Mouse (Mus musculus) forebrain, embryonic 16.5 days (tissue): ENCODE measurements at regions not wholly inside any gene's neighbourhood (a gene's known extent, or its start where the extent isn't known, plus 50 kb on each side); places are given as distances from the start of the nearest gene placed in this dataset.

Experiments used
- ATAC-seq: fragments of 200-750 bp; cut with Nextera tagmentation; 2 replicates; pipeline ENCODE4 v1.8.0; 2017; ENCODE audit warnings: mild to moderate bottlenecking, moderate library complexity
- H3K27ac ChIP-seq: fragments of 300-500 bp; sonication (generic); 2 replicates; pipeline ENCODE4 v1.5.1; 2014; ENCODE audit warnings: low read length, control low read depth
- H3K27me3 ChIP-seq: fragments of 300-500 bp; sonication (generic); replicated peaks from 2 replicates; pipeline ENCODE4 v1.6.1; 2014; ENCODE audit warnings: low read length; ENCODE audit not compliant: control insufficient read depth, insufficient read depth
- H3K36me3 ChIP-seq: fragments of 300-500 bp; sonication (generic); 2 replicates; pipeline ENCODE4 v1.6.1; 2014; ENCODE audit not compliant: control insufficient read depth, insufficient read depth
- H3K4me1 ChIP-seq: fragments of 300-500 bp; sonication (generic); replicated peaks from 2 replicates; pipeline ENCODE4 v1.6.1; 2014; ENCODE audit warnings: low read length; ENCODE audit not compliant: control insufficient read depth, insufficient read depth
- H3K4me2 ChIP-seq: fragments of 300-500 bp; sonication (generic); 2 replicates; pipeline ENCODE4 v1.6.1; 2014; ENCODE audit warnings: mild to moderate bottlenecking, low read length, control low read depth
- H3K4me3 ChIP-seq: fragments of 300-500 bp; sonication (generic); replicated peaks from 2 replicates; pipeline ENCODE4 v1.5.1; 2014; ENCODE audit warnings: mild to moderate bottlenecking, low read length, control low read depth
- H3K9ac ChIP-seq: fragments of 300-500 bp; sonication (generic); replicated peaks from 2 replicates; pipeline ENCODE4 v1.6.1; 2014; ENCODE audit warnings: low read depth, low read length, control low read depth
- H3K9me3 ChIP-seq: fragments of 300-500 bp; sonication (generic); 2 replicates; pipeline ENCODE4 v1.6.1; 2016; ENCODE audit warnings: low read length; ENCODE audit not compliant: control insufficient read depth
- WGBS: fragments of 180-500 bp; shearing (Covaris S2); extraction: QIAGEN DNeasy Blood & Tissue Kit; methylation state at CpG from one replicate; pipeline ENCODE4 v1.1.7; 2014; 5-methylcytosine and 5-hydroxymethylcytosine counted together

DNA sequence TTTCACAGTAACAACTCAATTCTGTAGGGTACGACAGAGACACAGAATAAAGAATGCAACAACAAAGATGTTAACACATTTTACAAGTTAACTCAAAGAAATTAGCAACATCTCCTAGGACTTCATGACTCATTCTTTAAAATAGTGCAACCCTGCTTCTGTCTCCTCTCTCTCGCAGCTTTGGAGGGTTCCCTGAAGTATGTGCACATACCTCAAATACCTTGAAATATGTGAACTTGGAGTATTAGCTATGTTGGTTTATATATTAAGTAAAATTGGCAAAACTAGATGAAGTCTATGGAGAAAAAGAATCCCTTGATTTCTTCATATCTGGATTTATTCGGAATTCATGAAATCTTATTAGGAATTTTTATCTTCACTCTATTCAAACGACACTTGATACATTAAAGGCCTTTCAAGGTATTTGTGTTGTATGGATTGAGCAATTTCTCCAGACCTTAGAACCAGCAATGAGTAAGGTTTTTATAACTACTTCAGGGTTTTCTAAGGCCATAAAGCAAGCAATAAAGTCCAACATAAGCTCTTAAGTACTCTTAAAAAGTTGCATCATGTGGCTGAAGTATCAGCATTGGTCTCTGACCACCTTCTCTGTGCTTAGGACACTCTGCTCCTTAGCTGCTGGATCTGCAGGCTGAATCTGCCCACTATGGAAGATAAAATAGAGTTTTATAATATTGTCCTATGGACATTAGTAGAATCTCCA, 82.8 kb upstream of the Robo1 start:
- Histone ChIP-seq H3K36me3 (no peaks in the 10 kb centered on the region), H3K27me3 (no peaks in the 10 kb centered on the region), H3K4me1 (peaks cover 5% of the 10 kb centered on the region), H3K4me3 (no peak overlapping the region), H3K27ac (no peak overlapping the region), H3K9me3 (no peaks in the 10 kb centered on the region), H3K4me2 (no peak overlapping the region), H3K9ac (no peak overlapping the region)
- no peak for ATAC-seq
- 87% methylated on average over 4 of the region's 4 CpGs for WGBS

DNA sequence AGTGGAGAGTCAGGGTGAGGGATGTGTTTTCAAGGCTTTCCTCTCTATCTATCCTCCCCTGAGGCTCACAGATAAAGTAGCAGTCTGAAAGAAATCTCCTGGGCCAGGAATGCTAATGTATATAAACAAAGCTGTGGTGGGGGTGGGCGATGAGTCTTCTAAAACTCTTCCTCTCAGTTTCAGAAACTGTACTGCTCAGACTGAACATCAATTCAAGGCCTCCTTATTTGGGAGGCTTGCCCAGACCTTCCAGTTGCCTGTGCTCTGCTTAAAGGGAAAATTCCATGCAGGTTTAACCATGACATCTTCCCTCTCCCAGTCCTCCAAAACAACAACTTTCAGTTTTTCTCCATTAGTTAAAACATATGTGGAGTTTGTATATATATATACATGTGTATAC, 73.7 kb upstream of the Robo1 start:
- no peaks in the 10 kb centered on the region for H3K9me3 ChIP-seq
- WGBS = 52% methylated on average over 1 of the region's 1 CpGs
- H3K27ac ChIP-seq = no peak overlapping the region
- no peak for ATAC-seq
- H3K4me3 ChIP-seq = no peak overlapping the region
- no peak overlapping the region for H3K9ac ChIP-seq
- no peaks in the 10 kb centered on the region for H3K36me3 ChIP-seq
- H3K4me1 ChIP-seq = no peaks in the 10 kb centered on the region
- H3K27me3 ChIP-seq = no peaks in the 10 kb centered on the region
- H3K4me2 ChIP-seq = no peak overlapping the region

DNA sequence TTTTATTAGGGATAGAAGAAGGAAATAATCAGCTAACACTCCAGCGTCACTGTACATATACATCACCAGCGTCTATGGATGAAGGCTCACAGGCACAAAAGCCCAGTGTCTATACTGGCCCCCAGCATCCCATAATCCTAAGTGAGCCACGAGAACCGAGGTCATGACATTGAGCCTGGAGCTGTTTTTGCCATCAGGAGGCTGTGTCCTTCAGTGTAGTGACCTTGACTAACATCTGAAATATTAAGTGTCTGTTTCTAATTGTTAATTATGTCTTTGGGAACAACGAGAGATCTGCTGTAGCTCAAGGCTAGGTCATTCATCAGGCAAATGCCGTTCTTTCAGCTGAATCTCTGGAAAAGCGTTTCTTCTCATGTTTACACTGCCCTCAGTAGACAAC, 68.5 kb upstream of the Robo1 start:
- Histone ChIP-seq H3K4me2 (no peak overlapping the region), H3K9ac (no peak overlapping the region), H3K36me3 (no peaks in the 10 kb centered on the region), H3K4me3 (no peak overlapping the region), H3K27ac (no peak overlapping the region), H3K27me3 (no peaks in the 10 kb centered on the region), H3K9me3 (no peaks in the 10 kb centered on the region), H3K4me1 (peaks cover 6% of the 10 kb centered on the region)
- no peak for ATAC-seq
- WGBS = 74% methylated on average over 7 of the region's 7 CpGs

DNA sequence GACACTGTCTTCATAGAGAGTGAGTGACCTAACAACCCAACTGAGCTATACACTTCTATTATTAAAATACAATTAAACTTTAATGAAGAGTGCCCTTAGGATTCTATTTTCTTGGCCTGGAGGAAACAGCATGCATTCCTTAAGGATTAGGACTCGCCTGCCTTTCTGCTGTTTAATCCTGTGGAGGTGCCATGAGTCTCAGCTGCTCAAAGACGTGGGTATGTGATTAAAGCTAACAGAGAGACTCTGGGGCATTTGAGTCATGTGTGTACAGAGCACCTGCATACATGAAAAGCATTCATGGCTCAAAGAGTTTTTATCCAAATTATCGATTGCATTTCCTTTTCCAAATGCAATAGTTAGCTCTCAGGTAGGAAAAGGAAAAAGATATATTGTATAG, 51.7 kb upstream of the Robo1 start:
- Histone ChIP-seq H3K4me2 (no peak overlapping the region), H3K9ac (no peak overlapping the region), H3K27me3 (no peaks in the 10 kb centered on the region), H3K4me1 (no peaks in the 10 kb centered on the region), H3K4me3 (no peak overlapping the region), H3K27ac (no peak overlapping the region), H3K36me3 (no peaks in the 10 kb centered on the region), H3K9me3 (no peaks in the 10 kb centered on the region)
- no peak for ATAC-seq
- WGBS = 28% methylated on average over 3 of the region's 3 CpGs
